Mouse (Mus musculus) T-helper 2 cell (primary cell): ENCODE data around the gene Acsbg2.

Source experiments
- in situ Hi-C: fragments of 300-600 bp; cut with MboI, MseI; formaldehyde crosslinking; loops from one replicate; pipeline ENCODE4 v1.15.1; 2025; ENCODE audit warnings: high pct_unique_total_duplicates

The Acsbg2 gene

GRCm38 (mm10) chr17:56871767-56872166 lies 2.5 kb downstream of the Acsbg2 start:
- in situ Hi-C loops: no loop called here

DNA sequence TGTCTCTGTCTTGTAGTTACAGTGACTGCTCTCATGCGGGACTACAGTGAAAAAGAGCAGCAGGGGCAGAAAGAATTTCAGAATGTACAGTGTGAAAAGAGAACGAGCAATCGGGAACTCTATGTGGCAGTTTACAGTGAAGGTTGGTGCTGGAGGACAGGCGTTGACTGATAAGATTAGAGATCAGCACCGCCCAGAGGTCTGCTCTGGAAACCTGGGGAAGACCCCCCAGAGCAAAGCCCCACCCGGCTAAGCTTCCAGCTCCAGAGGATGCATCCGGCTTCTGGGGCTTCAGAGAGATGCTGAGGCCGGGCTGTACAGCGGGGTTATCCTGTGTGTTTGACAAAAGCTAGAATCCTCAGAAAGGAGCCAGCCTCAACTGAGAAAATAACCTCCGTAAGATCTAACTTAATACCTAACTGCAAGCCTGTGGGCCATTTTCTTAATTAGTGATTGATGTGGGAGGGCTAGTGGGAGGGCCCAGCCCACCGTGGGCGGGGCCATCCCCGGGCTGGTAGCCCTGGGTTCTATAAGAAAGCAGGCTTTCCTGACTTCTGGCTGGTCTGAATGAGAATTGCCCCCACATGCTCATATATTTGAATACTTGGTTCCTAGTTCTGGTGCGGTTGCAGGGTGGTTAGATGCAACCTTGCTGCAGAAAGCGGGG lies 3.8 kb downstream of the Acsbg2 start:
- in situ Hi-C loops: no loop called here

DNA sequence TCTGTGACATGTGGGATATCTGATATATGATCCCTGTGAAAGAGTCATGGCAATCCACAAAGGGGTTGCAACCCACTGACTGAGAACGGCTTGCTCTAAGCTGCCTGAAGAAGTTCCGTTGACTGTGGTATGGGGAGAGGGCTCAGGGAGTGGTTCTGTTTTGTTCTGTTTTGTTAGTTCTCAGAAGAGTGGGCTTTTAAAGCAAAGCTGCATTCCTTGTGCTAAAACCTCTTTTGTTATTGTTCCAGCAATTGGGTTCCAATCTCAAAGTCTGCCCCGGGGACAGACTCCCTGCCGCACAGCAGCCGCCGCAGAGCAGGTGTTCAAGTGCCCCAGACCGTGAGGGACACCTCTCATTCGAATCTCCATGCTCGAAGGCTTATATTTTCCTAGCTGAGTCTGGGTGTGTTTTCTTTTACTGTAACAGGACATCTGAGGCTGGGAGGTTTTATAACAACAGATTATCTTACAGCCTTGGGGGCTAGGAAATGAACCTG lies 4.7 kb downstream of the Acsbg2 start:
- in situ Hi-C loops: no loop called here

- in situ Hi-C loops: no loop called here
These were observed 8.2 kb downstream of the Acsbg2 start for GRCm38 (mm10) chr17:56866071-56866470.

GRCm38 (mm10) chr17:56861197-56861596 lies 13.1 kb downstream of the Acsbg2 start:
- in situ Hi-C loops: no loop called here

GRCm38 (mm10) chr17:56858922-56859321 lies 15.3 kb downstream of the Acsbg2 start:
- in situ Hi-C loops: no loop called here

GRCm38 (mm10) chr17:56858216-56858615 lies 16.0 kb downstream of the Acsbg2 start:
- in situ Hi-C loops: no loop called here

GRCm38 (mm10) chr17:56855421-56855820 lies 18.8 kb downstream of the Acsbg2 start:
- in situ Hi-C loops: no loop called here

DNA sequence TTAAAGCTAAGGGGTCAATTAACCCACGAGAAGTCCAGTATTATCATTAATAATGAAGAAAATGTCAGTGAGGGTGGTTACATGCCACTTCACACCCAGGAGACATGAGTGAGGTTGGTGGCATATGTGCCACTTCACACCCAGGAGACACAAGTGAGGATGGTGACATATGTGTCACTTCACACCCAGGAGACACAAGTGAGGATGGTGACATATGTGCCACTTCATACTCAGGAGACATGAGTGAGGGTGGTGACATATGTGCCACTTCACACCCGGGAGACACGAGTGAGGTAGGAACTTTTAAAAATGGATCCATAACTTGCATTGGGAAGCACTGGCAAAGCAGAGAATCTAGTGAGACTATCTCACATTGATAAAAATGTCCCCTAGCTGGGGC lies 23.1 kb downstream of the Acsbg2 start:
- in situ Hi-C loops: no loop called here

DNA sequence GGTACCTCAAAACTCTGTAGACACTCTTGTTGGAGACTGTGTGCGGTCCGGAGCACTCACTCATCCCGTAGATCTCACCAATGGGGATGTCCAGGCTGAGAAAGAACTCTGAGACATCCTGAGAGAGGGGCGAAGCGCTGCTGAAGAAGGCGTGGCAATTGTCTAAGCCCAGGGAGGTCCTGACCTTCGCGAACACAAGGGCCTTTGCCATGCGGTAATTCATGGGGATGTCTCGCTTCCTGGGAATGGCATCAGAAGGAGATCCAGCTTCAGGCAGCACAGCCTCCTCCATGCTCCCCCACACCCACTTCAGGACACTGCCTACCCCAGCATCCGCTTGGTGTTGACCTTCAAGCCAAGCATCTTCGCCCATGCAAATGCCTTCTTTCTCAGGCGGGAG lies 24.5 kb downstream of the Acsbg2 start:
- in situ Hi-C loops: no loop called here

- in situ Hi-C loops: no loop called here
These were observed 25.5 kb downstream of the Acsbg2 start for GRCm38 (mm10) chr17:56848785-56849184.

GRCm38 (mm10) chr17:56843678-56844077 lies 30.6 kb downstream of the Acsbg2 start:
- in situ Hi-C loops: no loop called here

DNA sequence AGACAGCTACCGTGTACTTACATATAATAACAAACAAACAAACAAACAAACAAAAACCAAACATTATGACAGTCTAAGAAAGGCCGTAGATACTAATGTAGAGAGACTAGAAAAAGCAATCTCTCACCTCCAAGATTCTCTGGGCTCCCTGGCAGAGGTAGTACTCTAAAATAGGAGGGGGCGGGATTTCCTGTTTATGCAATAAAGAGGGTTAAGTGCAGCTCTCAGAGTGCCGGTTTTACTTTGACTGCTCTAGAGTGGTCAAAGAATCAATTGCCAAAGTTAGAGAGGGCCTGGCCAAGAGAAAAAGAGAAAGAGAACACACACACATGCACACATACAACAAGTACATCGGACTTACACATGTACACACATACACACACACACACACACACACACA lies 32.1 kb downstream of the Acsbg2 start:
- in situ Hi-C loops: no loop called here

DNA sequence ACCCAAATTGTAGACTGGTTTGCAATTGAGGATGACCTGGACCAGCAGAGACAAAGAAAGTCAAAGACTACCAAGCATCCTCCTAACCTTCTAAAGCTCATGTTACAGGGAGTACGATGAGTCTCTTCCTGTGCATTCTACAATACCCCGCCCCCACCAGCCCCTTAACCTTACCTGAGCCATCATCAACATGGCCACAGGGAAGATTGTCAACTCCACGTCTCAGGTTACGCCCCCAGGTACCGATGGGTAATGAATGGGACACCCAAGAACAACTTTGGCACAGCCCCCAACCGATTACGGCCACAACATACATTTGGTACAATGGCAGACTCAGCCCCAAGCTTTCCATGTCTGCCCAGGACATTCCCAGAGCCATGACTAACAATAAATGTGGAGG lies 33.7 kb downstream of the Acsbg2 start:
- in situ Hi-C loops: no loop called here

GRCm38 (mm10) chr17:56836336-56836735 lies 37.9 kb downstream of the Acsbg2 start:
- in situ Hi-C loops: loop anchor here (5.0 kb wide), 1 partner anchor 86 kb away; no protein-coding TSS in a partner anchor

DNA sequence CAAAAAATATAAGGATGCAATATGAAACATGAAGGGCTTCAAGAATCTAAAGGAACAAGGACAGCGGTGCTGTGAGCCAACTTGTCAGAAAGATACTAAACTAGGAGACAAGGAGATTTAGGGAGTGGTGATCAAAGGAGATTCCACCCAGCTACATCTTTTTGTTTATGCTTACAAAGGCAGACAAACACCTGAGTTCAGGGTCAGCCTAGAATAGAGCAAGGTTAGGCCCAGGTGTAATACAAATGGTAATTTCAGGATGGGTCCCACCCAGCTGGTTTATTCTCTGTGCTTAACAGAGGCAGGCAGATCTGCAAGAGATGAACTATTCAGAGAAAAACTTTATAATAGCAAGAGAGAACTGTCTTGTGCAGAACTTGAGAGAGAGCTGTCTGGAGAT lies 40.9 kb downstream of the Acsbg2 start:
- in situ Hi-C loops: no loop called here

DNA sequence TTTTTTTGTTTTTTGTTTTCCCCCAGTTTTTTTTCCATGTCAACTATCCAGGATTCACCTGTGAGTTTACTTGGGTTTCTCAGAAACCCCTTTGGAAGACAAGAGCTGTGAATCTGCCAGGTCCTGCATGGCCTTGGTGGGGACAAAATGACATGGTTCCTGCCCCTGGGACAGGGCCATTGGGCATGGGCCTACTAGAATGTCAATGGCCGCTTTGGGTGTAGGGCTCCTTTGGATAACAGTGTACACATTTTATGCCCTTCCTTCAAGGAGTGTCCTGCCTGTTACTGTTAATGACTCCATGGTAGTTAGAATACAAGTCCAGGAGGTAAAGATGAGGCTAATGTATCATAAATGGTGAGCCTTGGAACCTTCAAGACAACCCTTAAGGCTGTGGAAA lies 41.3 kb downstream of the Acsbg2 start:
- in situ Hi-C loops: no loop called here

- in situ Hi-C loops: no loop called here
These were observed 43.0 kb downstream of the Acsbg2 start for GRCm38 (mm10) chr17:56831111-56831816.

- in situ Hi-C loops: no loop called here
These were observed 43.7 kb downstream of the Acsbg2 start, which contains the start of gene Rfx2 for GRCm38 (mm10) chr17:56830411-56831110. TSS of gene Rfx2 (minus strand) at chr17:56831013.

DNA sequence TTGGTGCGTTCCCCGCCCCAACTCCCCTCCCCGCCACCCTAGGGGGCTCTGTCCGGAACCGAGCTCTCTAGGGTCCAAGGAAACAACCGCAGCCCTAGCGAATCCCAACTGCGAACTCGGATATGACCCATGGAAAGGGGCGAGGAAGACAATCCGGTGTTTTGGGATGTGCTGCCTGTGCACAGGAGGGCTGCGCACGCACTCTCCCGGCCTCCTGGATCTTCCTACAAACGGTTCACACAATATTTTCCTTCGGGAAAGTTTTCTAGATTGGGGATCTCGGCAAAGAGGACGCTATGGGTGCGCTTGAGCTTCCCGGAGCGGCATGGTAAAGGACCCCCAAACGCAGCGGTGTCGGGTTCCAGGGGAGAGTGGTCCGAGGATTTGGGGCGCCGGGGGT lies 44.5 kb downstream of the Acsbg2 start:
- in situ Hi-C loops: no loop called here

- in situ Hi-C loops: no loop called here
These were observed 45.1 kb downstream of the Acsbg2 start for GRCm38 (mm10) chr17:56829171-56829570.

DNA sequence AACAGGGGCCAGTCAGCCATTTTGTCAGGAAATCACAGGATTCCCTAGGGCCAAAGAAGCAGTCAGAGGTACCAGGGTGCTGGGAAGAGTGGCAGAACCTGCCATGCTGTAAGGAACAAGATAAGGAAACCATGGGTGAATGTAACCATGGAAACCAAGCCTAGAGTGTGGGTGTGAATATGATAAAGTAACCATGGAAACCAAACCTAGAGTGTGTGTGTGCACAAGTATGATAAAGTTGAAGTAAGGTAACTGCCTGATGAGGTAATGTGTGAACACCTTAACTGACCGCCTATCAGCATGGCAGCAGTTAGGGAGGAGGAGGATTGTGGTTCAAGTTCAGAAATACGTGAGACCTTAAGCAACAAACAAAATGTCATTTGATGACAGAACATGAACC lies 47.5 kb downstream of the Acsbg2 start:
- in situ Hi-C loops: no loop called here

DNA sequence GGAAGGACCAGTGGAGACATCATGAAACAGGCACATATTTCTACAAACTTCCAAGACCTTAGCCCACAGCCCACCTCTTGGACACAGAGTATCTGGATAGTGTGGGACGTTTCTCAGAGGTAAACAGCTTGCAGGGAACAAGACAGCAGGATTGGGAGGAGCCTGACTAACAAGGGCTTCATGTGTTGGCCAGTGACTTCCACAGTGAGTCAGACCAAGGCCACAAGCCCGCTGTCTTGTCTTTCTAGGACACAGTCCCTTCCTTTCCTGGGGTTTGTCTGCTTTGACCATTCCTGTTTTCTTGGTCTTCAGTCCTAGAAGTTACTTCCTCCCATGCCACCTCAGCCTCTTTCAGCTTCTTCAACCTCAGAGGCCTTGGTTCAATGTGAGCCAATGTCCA lies 50.9 kb downstream of the Acsbg2 start:
- in situ Hi-C loops: no loop called here
